9 mouse cellular contexts compared by ENCODE assay signal in genomic region chr9:120739199-120739952, GRCm38 (mm10).
A peak's percentile ranks its signal among the peaks of the same experiment; 100 is the strongest.
DNase-seq lines count a peak whose midpoint lies in the region; ATAC-seq and TF ChIP-seq lines count a peak whose summit lies in the region.
"Had no signal": no experiment of that assay in that cellular context is flagged by ENCODE, and none has a peak within 500 bp of the region (broad histone marks: within the 10 kb centered on the region; RNA-seq: fewer than 3 reads in every experiment).

No protein-coding gene starts in this region.

- DNase-seq in Muller cell, postnatal 12 days (ENCODE audit: inconsistent ontology term) = peak; percentile 97
- peak; percentile 63 for DNase-seq in gastrocnemius, postnatal 25 days
- no peak for DNase-seq in intestine, embryonic 14.5 days (ENCODE audit: low spot score)
- DNase-seq in limb, embryonic 10.5 days (ENCODE audit: low spot score) = no peak
- DNase-seq in naive thymus-derived CD4-positive, alpha-beta T cell, adult 2 months (ENCODE audit: low read depth) = peak; percentile 34
- no peak for DNase-seq in MN1 (ENCODE audit: low spot score)
- DNase-seq in thymus, adult 18-20 months = no peak

- peak overlapping the region; percentile 76 for H3K27ac ChIP-seq in cortical plate, adult 2 months (ENCODE audit: insufficient read depth, low read length)
- peak overlapping the region; percentile 58 for H3K27ac ChIP-seq in intestine, embryonic 14.5 days (ENCODE audit: low read depth)
- peak overlapping the region; percentile 73 for H3K27ac ChIP-seq in limb, embryonic 10.5 days
- H3K27ac ChIP-seq: neural tube, embryonic 12.5 days had no signal

- no peak overlapping the region for H3K4me3 ChIP-seq in cortical plate, adult 2 months (ENCODE audit: insufficient read depth, low read length)
- H3K4me3 ChIP-seq in intestine, embryonic 14.5 days (ENCODE audit: low read depth, low read length) = no peak overlapping the region
- H3K4me3 ChIP-seq in limb, embryonic 10.5 days = no peak overlapping the region
- H3K4me3 ChIP-seq: neural tube, embryonic 12.5 days had no signal

- H3K36me3 ChIP-seq in intestine, embryonic 14.5 days (ENCODE audit: control insufficient read depth, insufficient read depth, low read length) = no peaks in the 10 kb centered on the region
- no peaks in the 10 kb centered on the region for H3K36me3 ChIP-seq in limb, embryonic 10.5 days
- H3K36me3 ChIP-seq: neural tube, embryonic 12.5 days had no signal

- H3K27me3 ChIP-seq in intestine, embryonic 14.5 days (replicated peaks; ENCODE audit: control insufficient read depth, insufficient read depth, low read length) = no peaks in the 10 kb centered on the region
- H3K27me3 ChIP-seq in limb, embryonic 10.5 days (ENCODE audit: low read depth, poor library complexity, severe bottlenecking) = 0 out of 2 replicates have a peak, but pooled peaks cover 7% of the 10 kb centered on the region
- H3K27me3 ChIP-seq: neural tube, embryonic 12.5 days had no signal

- H3K9me3 ChIP-seq in intestine, embryonic 14.5 days (ENCODE audit: control insufficient read depth, low read length) = no peaks in the 10 kb centered on the region
- no peaks in the 10 kb centered on the region for H3K9me3 ChIP-seq in limb, embryonic 10.5 days (replicated peaks)
- H3K9me3 ChIP-seq: neural tube, embryonic 12.5 days had no signal

- ATAC-seq in intestine, embryonic 14.5 days (replicated peaks; ENCODE audit: low FRiP score, low TSS enrichment, low read depth) = no peak; the same call in 1 of the 2 replicates

- TF ChIP-seq CTCF in cortical plate, adult 2 months (IDR thresholded peaks at IDR 0.05; ENCODE audit: extremely low read depth, insufficient read depth, low read length) = no peak

- no peaks in the 10 kb centered on the region; the same call in 1 of the 2 replicates for H3K4me1 ChIP-seq in cortical plate, adult 2 months (ENCODE audit: control insufficient read depth, insufficient read depth, low read length)
- H3K4me1 ChIP-seq in intestine, embryonic 14.5 days (replicated peaks; ENCODE audit: control insufficient read depth, insufficient read depth, low read length) = peaks cover 23% of the 10 kb centered on the region
- peaks cover 33% of the 10 kb centered on the region for H3K4me1 ChIP-seq in limb, embryonic 10.5 days

- 47% methylated on average over 14 of the region's 14 CpGs for WGBS in intestine, embryonic 14.5 days
- 69% methylated on average over 14 of the region's 14 CpGs for WGBS in limb, embryonic 10.5 days

- no peak for TF ChIP-seq POLR2A in cortical plate, adult 2 months (IDR thresholded peaks at IDR 0.05; ENCODE audit: extremely low read depth, insufficient read depth, low read length)

- H3K4me2 ChIP-seq in intestine, embryonic 14.5 days (ENCODE audit: low read length) = no peak overlapping the region
- H3K4me2 ChIP-seq: neural tube, embryonic 12.5 days had no signal

- no peak overlapping the region for H3K9ac ChIP-seq in intestine, embryonic 14.5 days (ENCODE audit: low read length)
- H3K9ac ChIP-seq: neural tube, embryonic 12.5 days had no signal

Comparison
In these comparisons a context has a peak if more than half of its experiments do, and no peak if none do; other contexts are left out.
1. DNase-seq: peak in Muller cell, postnatal 12 days (single experiment), gastrocnemius, postnatal 25 days (single experiment) and naive thymus-derived CD4-positive, alpha-beta T cell, adult 2 months (single experiment); none in intestine, embryonic 14.5 days (single experiment), limb, embryonic 10.5 days (single experiment), MN1 (single experiment) and thymus, adult 18-20 months (0 of 2).
2. Peak in every context shown above with its lines, with median percentiles within 50 percentile points of each other: H3K27ac ChIP-seq.